Mouse (Mus musculus) hindbrain, embryonic 13.5 days (tissue): ENCODE data around the gene Fadd. TPM values are rescaled to one million over a fixed set of nuclear protein-coding genes. Genes with fewer than 3 reads are reported as not detected.

Experiments used
- ATAC-seq: fragments of 200-750 bp; cut with Nextera tagmentation; 2 replicates; pipeline ENCODE4 v1.8.0; 2017; ENCODE audit warnings: moderate TSS enrichment; ENCODE audit not compliant: low FRiP score
- H3K27ac ChIP-seq: fragments of 300-500 bp; sonication (generic); 2 replicates; pipeline ENCODE4 v1.5.1; 2015; ENCODE audit warnings: inconsistent platforms, mild to moderate bottlenecking, moderate library complexity
- H3K27me3 ChIP-seq: fragments of 300-500 bp; sonication (generic); 2 replicates; pipeline ENCODE4 v1.6.1; 2015; ENCODE audit warnings: mild to moderate bottlenecking, inconsistent platforms
- H3K36me3 ChIP-seq: fragments of 300-500 bp; sonication (generic); 2 replicates; pipeline ENCODE4 v1.6.1; 2015; ENCODE audit warnings: mild to moderate bottlenecking, inconsistent platforms
- H3K4me1 ChIP-seq: fragments of 300-500 bp; sonication (generic); replicated peaks from 2 replicates; pipeline ENCODE4 v1.6.1; 2015; ENCODE audit warnings: inconsistent platforms
- H3K4me2 ChIP-seq: fragments of 300-500 bp; sonication (generic); 2 replicates; pipeline ENCODE4 v1.6.1; 2015; ENCODE audit warnings: inconsistent platforms, mild to moderate bottlenecking, moderate library complexity
- H3K4me3 ChIP-seq: fragments of 300-500 bp; sonication (generic); 2 replicates; pipeline ENCODE4 v1.5.1; 2015; ENCODE audit warnings: mild to moderate bottlenecking, inconsistent platforms
- H3K9ac ChIP-seq: fragments of 300-500 bp; sonication (generic); 2 replicates; pipeline ENCODE4 v1.6.1; 2015; ENCODE audit warnings: mild to moderate bottlenecking, inconsistent platforms
- H3K9me3 ChIP-seq: fragments of 300-500 bp; sonication (generic); 2 replicates; pipeline ENCODE4 v1.6.1; 2016; ENCODE audit warnings: inconsistent platforms
- WGBS: fragments of 180-500 bp; shearing (Covaris S2); methylation state at CpG from one replicate; pipeline ENCODE4 v1.1.7; 2015; 5-methylcytosine and 5-hydroxymethylcytosine counted together
- polyA plus RNA-seq: library from polyadenylated mRNA; unstranded; fragments of >200 nt; fragmentation: Nextera tagmentation; extraction: Ambion mirVana; gene quantifications from 2 replicates; pipeline ENCODE4 v1.2.1, GENCODE M21; 2015

Fadd gene
- polyA plus RNA-seq, result 5.1 and 5.4 TPM in 2 replicates

- peak; percentile 86 for ATAC-seq
- under 1% methylated on average over 34 of the region's 34 CpGs for WGBS
- H3K9me3 ChIP-seq, result no peaks in the 10 kb centered on the region
- H3K4me1 ChIP-seq, result peaks cover 23% of the 10 kb centered on the region
- H3K36me3 ChIP-seq, result peaks cover 28% of the 10 kb centered on the region
- peak within 1 kb of the TSS; percentile 93 for H3K27ac ChIP-seq
- H3K9ac ChIP-seq, result peak within 1 kb of the TSS; percentile 84
- peaks cover 12% of the 10 kb centered on the region; the same call in 1 of the 2 replicates for H3K27me3 ChIP-seq
- peak within 1 kb of the TSS; percentile 88 for H3K4me3 ChIP-seq
- H3K4me2 ChIP-seq, result peak within 1 kb of the TSS; percentile 82
These were observed at the start of gene Fadd for GRCm38 (mm10) chr7:144582284-144582980. Gene Fadd, minus strand, starts transcription at chr7:144582463.

DNA sequence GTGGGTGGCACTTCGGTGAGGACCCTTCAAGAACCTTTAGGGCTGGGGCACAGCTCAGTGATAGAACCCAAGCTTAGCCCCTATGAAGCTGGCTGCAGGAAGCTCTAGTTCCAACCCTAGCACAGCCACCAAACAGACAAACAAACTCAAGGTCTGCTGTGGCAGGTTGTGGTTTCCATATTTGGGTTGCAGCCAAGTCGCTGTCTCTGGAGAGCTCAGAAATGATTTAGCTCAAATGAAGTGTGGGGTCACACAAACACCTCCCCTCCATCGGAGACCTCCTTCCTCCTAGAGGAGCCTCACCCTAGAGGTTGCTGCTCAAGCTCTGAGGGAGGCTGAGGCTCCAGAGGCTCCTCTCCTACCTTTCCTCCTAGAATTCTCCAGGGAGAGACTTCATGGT, 48.4 kb upstream of the Fadd start:
- no peaks in the 10 kb centered on the region for H3K36me3 ChIP-seq
- H3K27ac ChIP-seq, result no peak overlapping the region
- peaks cover 56% of the 10 kb centered on the region for H3K27me3 ChIP-seq
- H3K4me1 ChIP-seq, result peaks cover 43% of the 10 kb centered on the region
- 74% methylated on average over 3 of the region's 3 CpGs for WGBS
- no peaks in the 10 kb centered on the region for H3K9me3 ChIP-seq
- ATAC-seq, result no peak
- no peak overlapping the region for H3K4me2 ChIP-seq
- H3K9ac ChIP-seq, result no peak overlapping the region
- no peak overlapping the region for H3K4me3 ChIP-seq

GRCm38 (mm10) chr7:144628334-144628915, 46.2 kb upstream of the Fadd start:
- no peaks in the 10 kb centered on the region for H3K36me3 ChIP-seq
- H3K27ac ChIP-seq, result peak overlapping the region; percentile 80
- no peaks in the 10 kb centered on the region for H3K9me3 ChIP-seq
- 0 out of 2 replicates have a peak overlapping the region, but pooled peaks have one; percentile 6 for H3K9ac ChIP-seq
- ATAC-seq, result peak; percentile 84
- no peak overlapping the region for H3K4me3 ChIP-seq
- peaks cover 43% of the 10 kb centered on the region for H3K4me1 ChIP-seq
- WGBS, result 12% methylated on average over 3 of the region's 3 CpGs
- peaks cover 49% of the 10 kb centered on the region for H3K27me3 ChIP-seq
- H3K4me2 ChIP-seq, result no peak overlapping the region

DNA sequence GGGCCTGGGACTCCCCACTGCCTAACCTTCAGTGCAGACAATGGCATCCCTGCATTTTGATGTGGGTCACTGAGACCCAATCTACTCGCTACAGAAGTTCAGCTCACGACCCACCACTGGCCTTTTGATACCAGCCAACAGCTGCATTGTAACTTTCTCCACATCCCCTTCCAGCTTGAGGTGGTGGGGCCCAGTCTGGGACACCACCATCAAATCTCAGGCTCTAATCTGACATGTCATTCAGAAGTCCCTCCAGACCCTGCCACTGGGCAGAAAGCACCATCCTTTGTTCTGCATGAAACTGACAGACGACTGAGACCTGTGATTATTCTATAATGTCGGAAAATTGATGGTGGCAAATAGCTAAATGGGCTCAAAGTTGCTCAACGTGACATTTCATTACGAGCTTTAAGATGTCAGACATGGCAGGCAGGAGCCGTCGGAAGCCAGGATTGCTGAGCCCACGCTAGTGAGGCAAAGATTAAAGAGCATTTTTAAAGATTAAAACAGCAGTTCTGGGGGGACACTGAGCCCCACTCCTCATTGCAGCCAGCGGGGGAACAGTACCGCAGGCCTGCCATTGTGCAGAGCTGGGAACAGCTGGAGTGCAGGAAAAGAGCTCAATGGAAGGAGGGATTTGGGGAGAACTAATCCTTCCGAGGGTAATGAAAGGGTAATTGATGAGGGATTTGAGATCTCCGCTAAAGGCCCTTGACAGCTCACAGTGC, 45.5 kb upstream of the Fadd start:
- peak overlapping the region; percentile 80 for H3K27ac ChIP-seq
- H3K4me1 ChIP-seq, result peaks cover 43% of the 10 kb centered on the region
- H3K36me3 ChIP-seq, result no peaks in the 10 kb centered on the region
- 0 out of 2 replicates have a peak overlapping the region, but pooled peaks have one; percentile 6 for H3K9ac ChIP-seq
- no peaks in the 10 kb centered on the region for H3K9me3 ChIP-seq
- peaks cover 49% of the 10 kb centered on the region for H3K27me3 ChIP-seq
- H3K4me3 ChIP-seq, result no peak overlapping the region
- peak; percentile 78 for ATAC-seq
- WGBS, result 13% methylated on average over 13 of the region's 13 CpGs
- H3K4me2 ChIP-seq, result no peak overlapping the region

DNA sequence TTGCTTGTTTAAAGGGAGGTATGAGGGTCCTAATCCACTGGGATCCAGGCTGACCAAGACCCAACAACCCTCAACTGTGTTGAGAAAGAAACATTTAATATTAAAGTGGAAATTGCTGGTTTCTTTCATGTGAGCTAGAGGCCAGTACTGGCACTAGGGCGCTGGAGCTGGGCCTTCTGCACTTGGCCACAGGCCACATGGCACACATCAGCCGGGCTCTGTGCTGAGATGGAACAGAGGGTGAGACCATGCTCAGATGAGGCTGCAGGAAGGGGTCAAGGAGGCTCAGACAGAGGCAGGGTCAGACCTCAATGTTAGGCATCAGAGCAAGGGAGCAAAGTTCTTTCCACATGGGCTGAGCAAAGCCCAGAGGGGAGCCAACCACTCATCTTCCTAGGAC, 43.8 kb upstream of the Fadd start:
- H3K27me3 ChIP-seq, result peaks cover 42% of the 10 kb centered on the region
- no peak for ATAC-seq
- 75% methylated on average over 2 of the region's 2 CpGs for WGBS
- no peak overlapping the region for H3K4me3 ChIP-seq
- H3K4me1 ChIP-seq, result peaks cover 50% of the 10 kb centered on the region
- no peaks in the 10 kb centered on the region for H3K9me3 ChIP-seq
- H3K9ac ChIP-seq, result no peak overlapping the region
- H3K36me3 ChIP-seq, result no peaks in the 10 kb centered on the region
- peak overlapping the region; percentile 80 for H3K27ac ChIP-seq
- no peak overlapping the region for H3K4me2 ChIP-seq

GRCm38 (mm10) chr7:144620721-144621681, 38.7 kb upstream of the Fadd start:
- no peak overlapping the region for H3K4me2 ChIP-seq

DNA sequence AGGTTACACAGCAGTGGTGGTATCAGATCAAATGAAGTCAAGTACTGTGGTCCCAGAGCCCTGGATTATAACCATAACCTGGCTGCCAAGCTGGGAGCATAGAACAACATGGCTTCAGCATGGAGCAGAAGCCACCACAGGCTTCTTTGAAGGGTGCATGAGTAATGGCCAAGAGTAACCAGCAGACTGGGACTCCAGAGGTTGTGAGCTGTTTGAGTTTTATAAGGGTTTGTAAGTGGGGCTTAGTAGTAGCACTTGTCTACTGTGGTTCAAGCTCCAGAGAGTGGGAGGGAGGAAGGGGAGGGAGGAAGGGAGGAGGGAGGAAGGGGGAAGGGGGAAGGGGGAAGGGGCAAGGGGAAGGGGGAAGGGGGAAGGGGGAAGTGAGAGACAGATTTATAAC, 38.1 kb upstream of the Fadd start:
- ATAC-seq, result no peak
- H3K36me3 ChIP-seq, result no peaks in the 10 kb centered on the region
- H3K4me3 ChIP-seq, result no peak overlapping the region
- H3K27me3 ChIP-seq, result peaks cover 24% of the 10 kb centered on the region; the same call in 1 of the 2 replicates
- H3K27ac ChIP-seq, result no peak overlapping the region
- no peaks in the 10 kb centered on the region for H3K9me3 ChIP-seq
- no peak overlapping the region for H3K4me2 ChIP-seq
- H3K9ac ChIP-seq, result no peak overlapping the region
- H3K4me1 ChIP-seq, result peaks cover 9% of the 10 kb centered on the region

More at GRCm38 (mm10) chr7:144620721-144621681, 38.7 kb upstream of the Fadd start:
- no peak overlapping the region for H3K9ac ChIP-seq
- no peaks in the 10 kb centered on the region for H3K9me3 ChIP-seq
- whole genome bisulfite sequencing, result 58% methylated on average over 22 of the region's 22 CpGs
- peaks cover 12% of the 10 kb centered on the region for H3K4me1 ChIP-seq
- no peak for ATAC-seq
- no peak overlapping the region for H3K27ac ChIP-seq
- no peaks in the 10 kb centered on the region for H3K36me3 ChIP-seq
- peaks cover 27% of the 10 kb centered on the region; the same call in 1 of the 2 replicates for H3K27me3 ChIP-seq
- H3K4me3 ChIP-seq, result no peak overlapping the region

DNA sequence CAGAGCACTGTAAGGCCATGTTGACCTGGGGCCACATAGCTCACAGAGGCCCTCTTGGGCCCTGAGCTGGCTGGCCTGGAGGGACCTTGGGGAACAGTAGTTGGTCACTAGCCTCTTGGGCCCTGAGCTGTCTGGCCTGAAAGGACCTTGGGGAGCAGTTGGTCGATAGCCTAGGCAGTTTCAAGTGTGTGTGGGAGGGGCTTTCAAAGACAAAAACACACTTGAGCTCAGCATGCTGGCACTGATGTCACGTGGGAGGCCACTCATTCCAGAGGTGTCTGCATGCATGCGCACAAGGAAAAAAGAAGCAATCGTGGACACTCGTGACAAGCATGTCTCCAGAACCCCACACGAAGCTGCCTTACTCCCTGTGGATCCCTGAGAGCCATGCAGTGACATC, 33.1 kb upstream of the Fadd start:
- Histone ChIP-seq H3K9ac (no peak overlapping the region), H3K4me1 (no peaks in the 10 kb centered on the region), H3K9me3 (no peaks in the 10 kb centered on the region), H3K27ac (no peak overlapping the region), H3K4me3 (no peak overlapping the region), H3K27me3 (0 out of 2 replicates have a peak, but pooled peaks cover 16% of the 10 kb centered on the region), H3K36me3 (no peaks in the 10 kb centered on the region), H3K4me2 (no peak overlapping the region)
- 73% methylated on average over 6 of the region's 6 CpGs for WGBS
- ATAC-seq, result no peak

DNA sequence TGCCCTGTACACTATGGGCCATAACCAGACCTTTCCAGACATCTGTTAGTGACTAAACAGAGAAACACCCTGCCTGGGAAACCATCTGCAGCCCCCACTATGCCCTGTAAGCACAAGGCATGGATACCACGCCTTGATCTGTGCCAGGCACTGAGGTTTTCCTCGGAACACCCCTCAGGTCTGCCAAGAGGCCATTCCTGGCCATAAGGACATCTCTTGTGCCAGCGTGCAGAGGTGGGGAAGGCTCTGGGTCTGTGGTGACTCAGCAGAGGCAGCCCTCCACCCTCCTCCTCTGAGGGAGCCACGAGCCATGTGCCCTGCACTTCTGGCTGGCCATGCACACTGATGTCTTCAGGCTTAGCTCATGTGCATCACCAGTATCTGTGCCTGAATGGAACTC, 30.6 kb upstream of the Fadd start:
- Histone ChIP-seq H3K9ac (no peak overlapping the region), H3K4me1 (no peaks in the 10 kb centered on the region), H3K36me3 (no peaks in the 10 kb centered on the region), H3K9me3 (no peaks in the 10 kb centered on the region), H3K27me3 (0 out of 2 replicates have a peak, but pooled peaks cover 7% of the 10 kb centered on the region), H3K27ac (no peak overlapping the region), H3K4me3 (no peak overlapping the region), H3K4me2 (no peak overlapping the region)
- 82% methylated on average over 4 of the region's 4 CpGs for WGBS
- no peak for ATAC-seq

- no peaks in the 10 kb centered on the region for H3K9me3 ChIP-seq
- no peak overlapping the region for H3K9ac ChIP-seq
- no peaks in the 10 kb centered on the region for H3K36me3 ChIP-seq
- H3K27me3 ChIP-seq, result 0 out of 2 replicates have a peak, but pooled peaks cover 7% of the 10 kb centered on the region
- ATAC-seq, result no peak
- no peak overlapping the region for H3K4me3 ChIP-seq
- WGBS, result 83% methylated on average over 4 of the region's 4 CpGs
- H3K27ac ChIP-seq, result no peak overlapping the region
- H3K4me2 ChIP-seq, result no peak overlapping the region
- no peaks in the 10 kb centered on the region for H3K4me1 ChIP-seq
These were observed 30.1 kb upstream of the Fadd start for GRCm38 (mm10) chr7:144612351-144612750.

DNA sequence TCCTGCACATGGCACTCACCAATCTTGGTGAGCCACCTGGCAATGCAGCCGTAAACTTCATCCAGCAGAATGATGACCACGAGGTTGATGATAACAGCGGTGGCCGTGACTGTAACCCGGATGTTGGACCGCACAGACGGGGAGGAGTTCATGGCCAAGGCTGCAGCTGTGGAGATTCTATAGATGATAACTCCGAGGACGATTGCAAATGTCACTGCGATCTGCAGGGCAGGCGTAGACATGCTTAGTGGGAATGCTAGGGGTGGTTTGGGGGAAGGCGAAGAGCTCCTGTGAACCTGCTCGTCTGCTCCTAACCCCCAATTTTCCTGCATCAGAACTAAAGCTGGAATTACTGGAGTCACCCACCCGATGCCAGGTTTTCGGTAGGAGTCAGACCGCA, 29.3 kb upstream of the Fadd start:
- no peak overlapping the region for H3K4me2 ChIP-seq
- no peak for ATAC-seq
- no peaks in the 10 kb centered on the region for H3K4me1 ChIP-seq
- no peak overlapping the region for H3K4me3 ChIP-seq
- H3K36me3 ChIP-seq, result no peaks in the 10 kb centered on the region
- H3K9ac ChIP-seq, result no peak overlapping the region
- WGBS, result 94% methylated on average over 16 of the region's 16 CpGs
- no peak overlapping the region for H3K27ac ChIP-seq
- H3K27me3 ChIP-seq, result 0 out of 2 replicates have a peak, but pooled peaks cover 7% of the 10 kb centered on the region
- no peaks in the 10 kb centered on the region for H3K9me3 ChIP-seq
